Mouse (Mus musculus): ENCODE data around the gene Kpna3. TPM values are rescaled to one million over a fixed set of nuclear protein-coding genes. Genes with fewer than 3 reads are reported as not detected.

Gene Kpna3
- polyA plus RNA-seq (2015; fragmentation: Nextera tagmentation; extraction: Ambion mirVana), result 42.3 and 42.4 TPM in 2 replicates

- peak within 1 kb of the TSS; percentile 84 for H3K9ac ChIP-seq
- ATAC-seq (ENCODE audit: borderline replicate concordance, extremely low read depth, low FRiP score, low TSS enrichment), result peak; percentile 99
These were observed at the start of gene Kpna3 for GRCm38 (mm10) chr14:61439661-61440559. Gene Kpna3 (minus strand): TSS chr14:61439874.

DNA sequence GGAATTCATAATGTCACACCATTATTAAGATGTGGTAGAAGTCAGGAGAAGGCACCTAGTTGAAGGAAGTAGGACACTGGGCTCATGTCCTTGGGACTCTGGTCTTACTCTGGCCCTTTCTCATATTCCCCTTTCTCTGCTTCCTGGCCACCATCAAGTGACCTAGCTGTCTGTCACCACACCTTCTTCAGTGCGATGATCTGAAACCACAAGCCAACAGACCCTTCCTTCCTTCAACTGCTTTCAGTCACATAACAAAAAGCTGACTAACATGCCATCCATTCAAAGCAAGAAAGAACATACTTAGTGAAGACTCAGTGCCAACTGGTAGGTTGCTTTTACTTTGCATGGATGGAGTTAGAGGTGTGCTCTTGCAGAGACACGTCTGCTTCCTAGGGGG lies 20.7 kb upstream of the Kpna3 start:
- H3K36me3 ChIP-seq, result no peaks in the 10 kb centered on the region

More at GRCm38 (mm10) chr14:61439661-61440559, at the start of gene Kpna3:
- Histone ChIP-seq H3K27me3 (no peaks in the 10 kb centered on the region), H3K4me2 (peak within 1 kb of the TSS; percentile 59), H3K4me1 (peaks cover 10% of the 10 kb centered on the region; the same call in 1 of the 2 replicates), H3K36me3 (no peaks in the 10 kb centered on the region), H3K9me3 (no peaks in the 10 kb centered on the region), H3K4me3 (peak within 1 kb of the TSS; percentile 80), H3K27ac (peak within 1 kb of the TSS; percentile 95)
- WGBS, result 1% methylated on average over 82 of the region's 85 CpGs

DNA sequence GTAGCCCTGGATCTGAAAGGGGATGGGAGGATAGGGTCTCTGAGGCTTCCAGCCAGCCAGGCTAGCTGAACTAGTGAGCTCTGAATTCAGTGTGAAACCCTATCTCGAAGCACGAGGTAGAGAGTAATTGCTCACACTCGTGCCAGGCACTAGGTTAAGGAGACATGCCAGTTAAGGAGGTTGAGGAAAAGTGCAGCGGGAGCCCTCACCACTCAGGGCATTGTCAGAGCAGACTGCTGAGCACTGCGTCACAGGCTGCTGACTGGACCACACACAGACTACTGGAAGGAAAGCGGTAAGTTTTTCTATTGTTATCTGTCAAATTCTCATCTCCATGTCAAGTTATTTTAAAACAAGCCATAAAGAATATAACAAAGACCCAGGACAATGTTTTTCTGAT lies 17.8 kb upstream of the Kpna3 start:
- H3K4me3 ChIP-seq, result no peak overlapping the region
- H3K9me3 ChIP-seq, result no peaks in the 10 kb centered on the region
- H3K9ac ChIP-seq, result no peak overlapping the region
- WGBS, result 26% methylated on average over 6 of the region's 6 CpGs
- ATAC-seq (ENCODE audit: borderline replicate concordance, extremely low read depth, low FRiP score, low TSS enrichment), result no peak
- H3K4me2 ChIP-seq, result no peak overlapping the region
- no peaks in the 10 kb centered on the region for H3K27me3 ChIP-seq
- H3K27ac ChIP-seq, result no peak overlapping the region
- H3K4me1 ChIP-seq, result 0 out of 2 replicates have a peak, but pooled peaks cover 6% of the 10 kb centered on the region
- no peaks in the 10 kb centered on the region for H3K36me3 ChIP-seq

More for the DNA sequence above, 20.7 kb upstream of the Kpna3 start:
- H3K9me3 ChIP-seq, result no peaks in the 10 kb centered on the region
- no peak overlapping the region for H3K27ac ChIP-seq
- H3K9ac ChIP-seq, result no peak overlapping the region
- 0 out of 2 replicates have a peak, but pooled peaks cover 3% of the 10 kb centered on the region for H3K4me1 ChIP-seq
- H3K4me3 ChIP-seq, result no peak overlapping the region
- H3K4me2 ChIP-seq, result no peak overlapping the region
- 67% methylated on average over 2 of the region's 2 CpGs for WGBS
- no peak for ATAC-seq (ENCODE audit: borderline replicate concordance, extremely low read depth, low FRiP score, low TSS enrichment)
- H3K27me3 ChIP-seq, result no peaks in the 10 kb centered on the region

GRCm38 (mm10) chr14:61455571-61455970 lies 15.9 kb upstream of the Kpna3 start:
- no peak overlapping the region for H3K27ac ChIP-seq
- H3K4me3 ChIP-seq, result no peak overlapping the region
- H3K9me3 ChIP-seq, result no peaks in the 10 kb centered on the region
- H3K4me1 ChIP-seq, result 0 out of 2 replicates have a peak, but pooled peaks cover 6% of the 10 kb centered on the region
- no peaks in the 10 kb centered on the region for H3K36me3 ChIP-seq
- no peak overlapping the region for H3K4me2 ChIP-seq
- H3K27me3 ChIP-seq, result no peaks in the 10 kb centered on the region
- H3K9ac ChIP-seq, result no peak overlapping the region
- WGBS, result 74% methylated on average over 3 of the region's 3 CpGs
- no peak for ATAC-seq (ENCODE audit: borderline replicate concordance, extremely low read depth, low FRiP score, low TSS enrichment)

- 65% methylated on average over 4 of the region's 4 CpGs for WGBS
These were observed 13.4 kb upstream of the Kpna3 start for GRCm38 (mm10) chr14:61453032-61453431.

GRCm38 (mm10) chr14:61452481-61452880 lies 12.8 kb upstream of the Kpna3 start:
- no peaks in the 10 kb centered on the region for H3K9me3 ChIP-seq
- WGBS, result 46% methylated on average over 6 of the region's 6 CpGs
- no peak overlapping the region for H3K4me2 ChIP-seq
- H3K4me3 ChIP-seq, result no peak overlapping the region
- no peak overlapping the region for H3K27ac ChIP-seq
- no peaks in the 10 kb centered on the region for H3K36me3 ChIP-seq
- no peaks in the 10 kb centered on the region for H3K27me3 ChIP-seq
- no peak overlapping the region for H3K9ac ChIP-seq
- 0 out of 2 replicates have a peak, but pooled peaks cover 6% of the 10 kb centered on the region for H3K4me1 ChIP-seq
- no peak for ATAC-seq (ENCODE audit: borderline replicate concordance, extremely low read depth, low FRiP score, low TSS enrichment)

More at GRCm38 (mm10) chr14:61453032-61453431, 13.4 kb upstream of the Kpna3 start:
- no peak for ATAC-seq (ENCODE audit: borderline replicate concordance, extremely low read depth, low FRiP score, low TSS enrichment)
- no peak overlapping the region for H3K27ac ChIP-seq
- H3K36me3 ChIP-seq, result no peaks in the 10 kb centered on the region
- no peak overlapping the region for H3K4me2 ChIP-seq
- no peak overlapping the region for H3K4me3 ChIP-seq
- H3K27me3 ChIP-seq, result no peaks in the 10 kb centered on the region
- 0 out of 2 replicates have a peak, but pooled peaks cover 6% of the 10 kb centered on the region for H3K4me1 ChIP-seq
- H3K9me3 ChIP-seq, result no peaks in the 10 kb centered on the region
- H3K9ac ChIP-seq, result no peak overlapping the region

DNA sequence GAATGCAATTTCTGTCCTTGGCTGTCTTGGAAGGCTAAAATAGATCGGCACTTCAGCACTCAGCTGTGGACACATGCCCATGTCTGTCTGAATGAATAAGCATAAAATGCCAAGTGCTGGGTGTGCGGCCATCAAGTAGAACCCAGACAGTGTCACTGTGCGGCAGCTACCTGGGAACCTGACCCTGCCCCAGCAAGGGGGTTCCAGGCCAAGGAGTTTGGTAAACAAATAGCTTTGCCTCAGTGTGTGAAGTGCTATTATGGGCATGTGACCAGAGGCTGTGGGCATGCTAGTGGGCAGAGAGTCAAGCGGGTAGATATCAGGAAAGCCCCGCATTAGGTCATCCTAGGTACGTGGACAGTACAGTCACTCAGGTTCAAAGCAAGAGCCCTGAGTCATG lies 8.1 kb upstream of the Kpna3 start:
- ATAC-seq (ENCODE audit: borderline replicate concordance, extremely low read depth, low FRiP score, low TSS enrichment), result no peak
- Histone ChIP-seq H3K4me2 (no peak overlapping the region), H3K36me3 (no peaks in the 10 kb centered on the region), H3K27me3 (no peaks in the 10 kb centered on the region), H3K4me3 (no peak overlapping the region), H3K27ac (no peak overlapping the region), H3K4me1 (0 out of 2 replicates have a peak, but pooled peaks cover 2% of the 10 kb centered on the region), H3K9me3 (no peaks in the 10 kb centered on the region), H3K9ac (no peak overlapping the region)
- 73% methylated on average over 6 of the region's 6 CpGs for WGBS

GRCm38 (mm10) chr14:61439141-61439660 lies 473 bp downstream of the Kpna3 start:
- Histone ChIP-seq H3K4me1 (peaks cover 10% of the 10 kb centered on the region; the same call in 1 of the 2 replicates), H3K36me3 (no peaks in the 10 kb centered on the region), H3K4me2 (peak overlapping the region; percentile 59), H3K4me3 (peak overlapping the region; percentile 80), H3K9ac (peak overlapping the region; percentile 84), H3K9me3 (no peaks in the 10 kb centered on the region), H3K27ac (peak overlapping the region; percentile 95), H3K27me3 (no peaks in the 10 kb centered on the region)
- ATAC-seq (ENCODE audit: borderline replicate concordance, extremely low read depth, low FRiP score, low TSS enrichment), result peak; percentile 66
- WGBS, result under 1% methylated on average over 40 of the region's 62 CpGs

GRCm38 (mm10) chr14:61438171-61438945 lies 1.3 kb downstream of the Kpna3 start:
- ATAC-seq (ENCODE audit: borderline replicate concordance, extremely low read depth, low FRiP score, low TSS enrichment), result no peak
- Histone ChIP-seq H3K4me2 (peak overlapping the region; percentile 59), H3K36me3 (no peaks in the 10 kb centered on the region), H3K9me3 (no peaks in the 10 kb centered on the region), H3K4me3 (peak overlapping the region; percentile 80), H3K27me3 (no peaks in the 10 kb centered on the region), H3K9ac (no peak overlapping the region; the same call in 1 of the 2 replicates), H3K4me1 (peaks cover 10% of the 10 kb centered on the region), H3K27ac (no peak overlapping the region)
- 8% methylated on average over 3 of the region's 3 CpGs for WGBS

GRCm38 (mm10) chr14:61436866-61437265 lies 2.8 kb downstream of the Kpna3 start:
- Histone ChIP-seq H3K9ac (no peak overlapping the region), H3K27ac (no peak overlapping the region), H3K4me1 (peaks cover 10% of the 10 kb centered on the region), H3K9me3 (no peaks in the 10 kb centered on the region), H3K36me3 (no peaks in the 10 kb centered on the region), H3K4me3 (no peak overlapping the region), H3K27me3 (no peaks in the 10 kb centered on the region), H3K4me2 (no peak overlapping the region)
- 82% methylated on average over 2 of the region's 2 CpGs for WGBS
- no peak for ATAC-seq (ENCODE audit: borderline replicate concordance, extremely low read depth, low FRiP score, low TSS enrichment)

DNA sequence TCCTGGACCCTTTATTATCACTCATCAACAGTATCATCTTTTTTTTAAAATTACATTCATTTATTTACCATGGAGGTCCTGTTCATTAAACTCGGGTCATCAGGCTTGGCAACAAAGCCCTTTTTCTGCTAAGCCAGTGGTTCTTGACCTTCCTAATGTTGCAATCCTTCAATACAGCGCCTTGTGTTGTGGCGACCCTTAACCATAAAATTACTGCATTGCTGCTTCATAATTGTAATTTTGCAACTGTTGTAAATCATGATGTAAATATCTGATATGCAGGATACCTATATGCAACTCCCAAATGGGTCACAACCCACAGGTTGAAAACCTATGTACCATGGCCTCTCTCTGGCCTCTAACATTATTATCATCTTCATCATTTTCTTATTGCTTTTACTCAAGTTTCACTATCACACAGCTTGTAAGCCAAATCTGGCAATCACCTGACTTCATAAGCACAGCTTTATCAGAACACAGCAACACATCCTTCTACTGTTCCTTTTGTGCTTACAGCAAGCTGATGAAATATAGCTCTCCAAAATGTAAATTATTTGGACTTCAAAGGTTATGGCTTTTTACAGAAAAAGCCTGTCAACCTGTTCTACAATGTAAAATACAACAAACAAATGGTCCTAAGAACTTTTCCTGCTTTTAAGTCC lies 11.4 kb downstream of the Kpna3 start:
- H3K27ac ChIP-seq, result no peak overlapping the region
- H3K9me3 ChIP-seq, result no peaks in the 10 kb centered on the region
- no peaks in the 10 kb centered on the region for H3K36me3 ChIP-seq
- no peak overlapping the region for H3K4me3 ChIP-seq
- WGBS, result 57% methylated on average over 3 of the region's 3 CpGs
- H3K4me1 ChIP-seq, result peaks cover 5% of the 10 kb centered on the region
- H3K9ac ChIP-seq, result no peak overlapping the region
- H3K4me2 ChIP-seq, result no peak overlapping the region
- H3K27me3 ChIP-seq, result no peaks in the 10 kb centered on the region
- no peak for ATAC-seq (ENCODE audit: borderline replicate concordance, extremely low read depth, low FRiP score, low TSS enrichment)

Measured in lung, embryonic 15.5 days (tissue).